Mouse (Mus musculus) granulocyte monocyte progenitor cell, adult 5-6 weeks (primary cell): ENCODE measurements at regions not wholly inside any gene's neighbourhood (a gene's known extent, or its start where the extent isn't known, plus 50 kb on each side); places are given as distances from the start of the nearest gene placed in this dataset.

ENCODE experiments used
- ATAC-seq: replicated peaks from 2 replicates; pipeline ENCODE4 v1.8.0; 2016; ENCODE audit warnings: mild to moderate bottlenecking, moderate TSS enrichment, inconsistent platforms; ENCODE audit not compliant: poor library complexity, severe bottlenecking

DNA sequence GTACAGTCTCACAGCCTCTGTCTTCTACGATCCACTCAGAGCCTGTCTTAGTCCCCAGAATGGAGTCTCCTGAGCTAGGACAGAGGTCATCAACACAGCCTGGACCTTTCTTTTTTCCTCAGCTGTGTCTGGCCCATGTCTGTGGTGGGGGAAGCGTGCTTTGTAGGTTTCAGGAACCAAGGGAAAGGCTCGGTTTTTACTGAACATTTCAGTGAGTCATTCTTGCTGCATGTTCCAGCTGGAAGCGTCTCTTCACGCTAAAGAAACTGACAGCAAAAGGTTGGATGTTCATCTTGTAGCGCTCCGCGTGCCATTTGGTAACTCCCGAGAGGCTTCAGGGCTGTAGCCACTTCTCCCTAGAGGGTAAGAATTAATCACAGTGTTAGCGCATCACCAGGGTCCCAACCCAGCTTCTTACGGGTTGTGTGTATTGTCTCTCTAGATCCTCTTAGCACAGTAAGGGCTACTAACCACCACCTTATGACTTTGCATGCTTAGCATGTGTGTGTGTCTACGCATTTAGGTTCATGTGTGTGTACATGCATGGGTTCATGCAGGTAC lies 280.2 kb downstream of the Gm49356 start:
- no peak for ATAC-seq

DNA sequence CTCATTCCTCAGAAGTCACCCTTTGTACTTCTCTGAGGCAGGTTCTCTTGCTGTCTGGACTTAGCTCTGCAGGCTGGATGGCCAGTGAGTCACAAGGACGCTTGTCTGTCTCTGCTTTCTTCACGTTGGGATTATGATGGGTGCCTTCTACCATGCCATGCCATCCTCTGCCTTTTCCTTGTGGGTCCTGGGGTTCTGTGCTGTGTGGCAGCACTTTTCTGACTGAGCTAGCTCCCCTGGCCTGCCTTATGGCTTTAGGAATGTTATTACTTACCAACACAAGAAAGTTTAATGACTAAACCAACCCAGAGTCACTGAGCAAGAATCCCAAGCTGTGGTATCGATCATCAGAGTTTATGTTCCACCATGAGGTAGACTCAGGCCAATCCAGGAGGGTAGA lies 280.7 kb downstream of the Gm49356 start:
- ATAC-seq, result no peak

DNA sequence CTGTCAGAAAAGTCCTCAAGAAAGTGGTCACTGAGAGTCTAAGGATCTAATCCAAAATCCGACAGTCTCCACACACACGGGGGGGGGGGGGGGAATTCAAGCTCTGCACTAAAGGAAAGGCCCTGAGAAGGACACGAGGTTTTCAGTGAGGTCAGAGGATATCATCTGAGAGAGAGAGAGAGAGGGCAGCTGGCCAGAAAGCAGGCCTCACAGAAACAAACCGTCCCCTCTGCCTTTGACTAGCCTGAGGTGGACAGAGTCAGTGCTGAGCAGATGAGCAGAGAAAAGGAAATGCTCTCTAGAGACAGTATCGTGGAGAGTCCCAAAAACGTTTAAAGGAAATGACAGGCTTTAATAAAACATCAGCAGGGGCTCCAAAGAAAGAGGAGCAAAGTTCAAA lies 282.0 kb downstream of the Gm49356 start:
- no peak for ATAC-seq

DNA sequence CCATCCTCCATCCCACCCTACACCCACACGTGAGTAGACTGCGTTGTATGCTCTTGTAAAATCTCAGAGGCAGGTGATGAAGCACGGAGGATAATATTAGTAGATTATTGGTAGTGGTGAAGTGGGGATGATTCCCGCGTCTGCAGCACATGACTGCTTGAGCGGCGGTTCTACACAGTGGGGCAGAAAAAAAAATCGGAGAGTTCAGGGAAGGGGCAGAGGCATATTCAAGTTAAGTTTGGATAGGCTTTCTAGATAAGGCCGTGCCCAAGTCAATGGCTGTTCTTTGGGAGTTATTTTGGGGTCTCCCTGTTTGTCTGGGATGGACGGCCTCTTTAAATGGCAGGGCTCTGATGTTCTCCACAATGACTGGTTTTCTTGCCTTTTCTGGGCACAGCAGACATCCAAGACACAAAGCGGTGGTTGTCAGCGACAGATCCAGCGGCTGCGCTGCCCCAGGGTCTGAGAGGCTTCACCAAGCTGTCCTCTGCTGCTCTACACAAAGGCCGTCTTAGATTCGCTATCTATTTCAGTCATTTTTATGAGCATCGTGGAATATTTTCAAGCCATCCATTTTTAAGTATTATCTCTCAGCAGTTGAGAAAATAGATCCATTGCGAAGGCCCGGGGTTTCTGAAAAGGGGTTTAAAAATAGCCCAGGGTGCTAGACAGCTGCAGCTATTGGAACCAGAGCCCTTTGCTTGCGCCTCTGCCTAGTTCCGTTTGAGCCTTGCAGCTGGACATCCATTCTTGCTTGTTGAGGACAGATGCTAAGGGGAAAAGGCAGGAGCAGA lies 284.6 kb downstream of the Gm49356 start:
- ATAC-seq, result no peak

DNA sequence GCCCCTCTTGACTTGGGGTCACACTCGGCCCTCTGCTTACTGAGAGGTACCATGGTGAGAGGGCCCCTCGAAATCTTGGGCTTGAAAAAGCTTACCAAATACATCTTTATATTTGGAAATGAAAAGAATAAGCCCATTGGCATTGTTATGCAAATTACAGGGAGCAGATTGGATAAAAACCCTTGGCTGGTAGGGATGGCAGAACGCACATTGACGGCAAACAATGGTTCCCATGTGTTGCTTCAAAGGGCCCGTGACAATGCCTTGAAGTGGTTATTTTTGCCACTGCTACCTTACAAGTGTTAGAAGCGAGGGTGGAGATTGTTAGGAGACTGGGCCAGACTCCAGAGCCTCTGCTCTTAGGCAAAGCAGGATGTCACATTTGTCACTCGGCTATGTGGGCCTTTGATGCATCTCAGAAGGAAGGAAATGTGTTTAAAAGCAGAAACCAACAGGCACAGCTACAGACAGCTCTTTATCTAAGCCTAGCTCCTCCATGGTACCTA lies 285.2 kb downstream of the Gm49356 start:
- no peak for ATAC-seq

DNA sequence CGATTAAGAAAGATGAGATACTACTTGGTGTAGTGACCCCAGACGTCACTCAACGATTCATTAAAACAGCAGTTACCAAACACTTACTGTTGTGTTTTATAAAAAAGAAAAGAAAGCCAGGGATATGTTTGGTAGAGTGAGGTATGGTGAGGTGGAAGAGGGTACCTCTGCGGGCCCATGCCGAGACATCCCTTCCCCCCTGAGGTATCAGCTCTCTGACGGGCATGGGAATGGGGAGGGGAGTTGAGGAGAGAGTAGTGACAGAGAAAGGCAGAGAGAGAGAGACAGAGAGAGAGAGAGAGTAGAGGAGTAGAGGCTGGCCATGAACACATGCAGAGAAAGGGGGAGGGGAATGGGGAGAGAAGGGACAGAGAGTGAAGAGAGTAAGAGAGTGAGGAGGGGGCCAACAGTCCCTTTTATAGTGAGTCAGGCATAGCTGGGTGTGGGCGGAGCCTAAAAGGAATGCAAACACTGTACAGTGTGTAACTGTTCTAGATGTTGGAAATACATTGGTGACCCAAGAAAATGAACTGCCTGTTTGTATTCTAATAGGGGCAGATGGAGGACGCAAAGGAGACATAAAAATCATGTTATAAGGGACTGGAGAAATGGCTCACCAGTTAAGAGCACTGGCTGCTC lies 285.9 kb downstream of the Gm49356 start:
- no peak for ATAC-seq

DNA sequence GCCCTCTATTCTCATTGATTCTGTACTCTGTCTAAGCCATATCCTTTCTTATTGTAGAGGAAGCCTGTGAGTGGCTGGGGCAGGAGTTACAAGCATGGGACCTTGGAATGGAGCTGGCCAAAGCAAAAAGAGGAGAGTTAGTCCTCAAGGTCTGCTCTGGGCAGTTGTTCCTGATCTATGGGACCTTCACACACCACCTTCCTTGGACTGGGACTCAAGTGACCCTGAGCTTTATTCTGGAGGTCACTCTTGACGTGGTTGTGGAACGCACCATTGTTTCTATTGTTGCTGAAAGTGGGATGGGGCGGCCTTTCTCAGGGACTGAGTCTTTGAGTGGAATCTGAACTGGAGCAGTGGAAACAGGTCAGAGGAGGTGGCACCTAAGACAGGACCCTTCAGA lies 291.0 kb downstream of the Gm49356 start:
- ATAC-seq, result no peak

DNA sequence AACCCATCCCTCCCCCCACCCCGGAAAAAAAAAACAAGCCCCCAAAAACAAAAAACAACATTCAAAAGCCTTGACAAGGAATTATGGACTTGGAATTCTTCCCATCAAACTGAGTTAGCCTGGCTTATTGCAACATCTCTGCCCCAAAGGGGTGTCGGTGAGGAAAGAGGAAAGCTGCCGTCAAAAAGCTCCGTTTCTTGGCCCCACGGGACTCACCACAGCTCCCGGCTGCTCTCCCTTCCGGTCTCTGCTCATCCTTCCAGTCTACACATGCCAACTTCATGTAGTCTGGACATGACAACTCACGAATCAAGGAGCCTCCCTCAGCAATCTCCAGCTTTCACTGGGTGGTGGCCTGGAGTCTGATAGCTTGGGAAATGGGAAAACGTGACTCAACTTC lies 295.4 kb downstream of the Gm49356 start:
- ATAC-seq, result no peak

DNA sequence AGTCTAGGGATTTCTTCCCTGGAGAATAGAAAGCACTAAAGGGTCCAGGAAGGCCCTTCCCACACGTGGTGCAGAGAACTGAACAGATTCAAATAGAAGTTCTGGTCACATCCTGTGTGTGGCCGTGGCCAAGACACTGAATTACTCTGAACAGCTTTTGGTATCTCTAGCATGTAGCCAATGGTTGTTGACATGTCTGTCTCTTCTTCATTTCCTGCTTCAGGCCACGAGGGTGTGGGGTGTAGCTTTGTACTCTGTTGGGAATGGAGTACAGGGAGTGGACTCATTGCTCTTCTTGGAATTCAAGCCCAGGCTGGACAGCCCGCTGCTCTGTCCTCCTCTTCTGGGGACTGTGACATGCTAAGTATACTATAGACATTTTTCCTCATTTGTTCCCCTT lies 298.5 kb downstream of the Gm49356 start:
- no peak for ATAC-seq

DNA sequence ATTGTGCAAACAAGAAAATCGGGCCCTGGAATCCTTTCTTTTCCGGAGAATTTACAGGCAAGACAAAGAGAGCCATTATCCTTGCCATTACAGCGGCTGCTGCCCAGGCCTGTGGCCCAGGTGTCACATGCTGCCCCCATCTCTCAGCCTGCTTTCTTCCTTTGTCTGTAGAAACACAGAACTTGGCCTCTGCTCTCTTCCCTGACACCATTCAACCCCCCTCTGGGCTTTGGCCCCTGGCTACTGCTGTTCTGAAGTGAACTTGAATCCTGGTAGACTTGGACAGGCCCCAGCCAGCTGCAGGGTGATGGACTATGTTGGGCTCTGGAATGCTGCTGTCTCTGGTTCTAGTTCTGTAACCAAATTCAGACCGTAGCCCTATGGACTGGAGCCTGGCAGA lies 299.3 kb downstream of the Gm49356 start:
- ATAC-seq, result no peak

DNA sequence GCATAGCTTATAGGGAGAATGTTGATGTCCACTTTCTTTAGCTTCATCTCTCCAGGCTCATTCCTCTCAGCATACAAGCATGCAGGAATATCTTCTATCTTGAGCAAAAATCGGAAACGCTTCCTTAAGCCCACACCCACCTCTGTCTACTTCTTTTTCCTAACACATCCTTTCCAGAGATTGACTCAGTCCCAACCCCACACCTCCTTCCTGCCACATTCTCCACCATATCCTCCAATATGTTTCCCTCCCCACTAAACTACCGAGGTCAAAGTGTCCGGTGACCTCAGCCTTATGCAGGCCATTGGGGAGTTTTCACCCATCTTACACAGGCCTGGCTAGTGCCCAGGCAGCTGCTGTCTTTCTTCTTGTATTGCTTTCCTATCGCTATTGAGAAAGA lies 301.4 kb downstream of the Gm49356 start:
- ATAC-seq, result no peak

DNA sequence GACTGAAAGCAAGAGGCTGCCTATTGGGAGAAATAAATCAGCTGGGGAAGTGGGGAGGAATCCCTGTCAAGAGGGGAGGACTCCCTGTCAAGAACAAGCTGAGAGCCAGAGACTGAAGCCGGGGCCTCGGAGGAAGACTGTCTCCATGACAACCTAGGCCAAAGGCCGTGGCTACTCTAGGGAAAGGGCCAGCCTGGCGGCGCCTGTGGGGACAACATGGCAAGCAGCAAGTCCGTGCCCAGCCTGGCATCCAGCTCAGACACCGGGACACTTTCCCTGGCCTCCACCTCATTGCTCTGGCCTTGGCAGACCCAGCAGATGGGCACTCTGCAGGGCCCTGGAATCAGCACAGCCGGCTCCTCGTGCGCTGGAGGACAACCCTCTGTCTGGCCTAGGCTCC lies 305.3 kb downstream of the Gm49356 start:
- ATAC-seq, result no peak

DNA sequence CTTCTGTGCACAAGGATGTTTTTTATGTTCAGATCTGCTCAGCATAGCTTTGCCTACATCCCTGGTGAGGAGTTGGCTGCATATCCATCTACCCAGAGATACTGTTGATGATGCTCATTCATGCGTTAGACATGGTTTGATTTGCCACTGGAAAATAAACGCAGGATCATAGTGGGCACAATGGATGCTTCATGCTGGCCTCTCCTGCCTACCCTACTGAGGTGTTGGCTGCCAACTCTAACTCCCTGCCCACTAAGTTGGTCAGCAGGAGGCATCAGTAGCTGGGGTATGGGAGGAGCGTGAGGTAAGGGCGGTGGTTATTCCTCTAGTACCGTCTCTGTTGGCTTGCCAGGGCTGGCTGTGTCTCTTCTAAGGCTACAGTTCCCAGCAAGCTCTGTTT lies 307.3 kb downstream of the Gm49356 start:
- no peak for ATAC-seq

DNA sequence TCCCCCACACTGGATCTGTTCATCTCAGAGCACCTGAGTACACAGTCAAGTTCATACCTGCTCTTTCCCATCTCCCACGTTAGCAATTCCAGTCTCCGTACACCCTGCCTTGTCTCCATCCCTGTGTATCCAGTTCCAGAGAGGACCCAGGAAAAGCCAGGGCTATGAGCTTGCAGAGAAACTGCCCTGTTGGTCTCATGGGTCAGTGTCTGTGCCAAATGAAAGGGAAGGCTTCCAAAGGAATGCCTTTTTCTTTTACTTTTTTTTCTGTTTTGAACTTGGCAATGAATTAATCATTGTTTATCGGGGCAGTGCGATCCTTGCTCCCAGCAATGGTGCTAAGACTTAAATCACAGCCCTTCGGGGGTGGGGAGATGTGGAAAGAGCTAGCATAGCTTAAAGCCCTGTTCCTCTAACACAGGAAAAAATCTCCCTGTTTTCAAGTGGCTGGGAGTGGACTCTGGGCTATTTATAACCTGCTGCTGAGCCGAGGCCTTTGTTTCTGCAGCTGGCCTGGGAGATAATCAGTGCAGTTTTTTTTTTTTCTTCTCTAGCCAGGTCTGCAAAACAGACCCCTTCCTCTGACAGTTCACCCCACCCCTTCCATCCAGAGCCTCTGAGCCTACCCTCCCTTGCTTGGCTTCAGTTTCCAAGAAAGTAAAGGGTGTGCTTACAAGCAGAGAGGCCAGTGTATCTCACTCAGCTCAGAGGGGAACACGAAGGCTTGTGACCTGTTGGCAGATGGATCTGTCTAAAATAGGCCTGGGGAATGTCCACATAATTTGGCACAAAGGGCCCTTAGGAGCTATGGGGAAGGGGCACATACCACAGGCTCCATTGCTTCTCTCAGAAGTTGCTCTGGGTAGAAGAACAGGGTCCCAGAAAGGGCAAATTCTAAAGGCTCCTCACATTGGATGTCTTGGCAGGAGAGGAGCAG lies 308.6 kb downstream of the Gm49356 start:
- no peak for ATAC-seq

DNA sequence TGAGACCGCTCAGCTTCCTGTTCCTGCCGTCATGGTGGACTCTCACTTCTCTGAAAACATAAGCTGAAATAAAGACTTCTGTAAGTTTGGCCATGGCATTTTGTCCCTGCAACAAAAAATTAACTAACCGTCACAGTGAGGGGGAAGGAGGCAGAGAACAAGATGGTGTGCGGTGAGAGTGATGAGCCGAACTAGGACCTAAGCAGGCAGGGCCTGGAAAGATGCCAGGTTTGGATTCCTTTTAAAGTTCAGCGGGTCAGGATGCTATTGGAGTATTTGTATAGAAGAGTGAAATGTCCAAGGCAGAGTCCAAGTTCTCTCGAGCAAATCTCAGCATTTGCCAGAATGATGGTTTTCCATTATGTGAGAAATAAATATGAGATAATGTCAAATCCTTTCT lies 312.3 kb downstream of the Gm49356 start:
- no peak for ATAC-seq

DNA sequence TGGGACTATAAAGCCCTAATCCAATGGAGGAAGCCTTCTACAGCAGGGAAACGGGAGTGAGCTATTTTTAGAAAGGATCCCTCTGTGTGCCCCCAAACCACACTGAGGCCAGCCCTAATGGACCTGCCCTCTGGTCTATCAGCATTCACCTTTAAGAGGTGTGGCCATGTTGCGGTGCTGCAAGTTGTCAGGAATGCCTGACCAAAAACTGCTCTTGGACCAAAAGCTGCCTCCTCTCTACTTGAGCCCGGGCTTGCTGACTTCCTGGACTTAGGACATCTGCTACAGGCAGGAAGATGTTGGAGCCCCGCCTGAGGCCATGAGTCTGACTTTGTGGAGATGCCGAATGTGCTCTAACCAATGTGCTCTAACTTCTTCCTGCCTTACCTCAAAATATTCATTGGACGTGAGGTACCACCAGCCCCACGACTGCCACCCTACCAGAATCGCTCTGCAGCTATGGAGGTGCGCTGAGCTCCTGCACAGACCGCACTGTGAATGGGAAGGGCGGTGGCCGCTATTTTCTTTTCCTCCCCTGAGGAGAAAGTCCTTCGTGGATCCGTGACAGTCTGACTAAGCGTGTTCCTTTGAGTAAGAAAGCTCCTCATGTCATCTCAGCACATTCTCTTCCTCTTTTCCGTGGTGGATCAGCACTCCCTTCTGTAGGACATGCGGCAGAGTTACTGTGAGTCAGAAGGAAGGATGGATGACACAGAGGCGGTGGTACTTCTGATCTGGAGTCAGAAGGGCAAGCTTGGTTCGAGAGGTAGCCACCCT lies 313.0 kb downstream of the Gm49356 start:
- ATAC-seq, result peak; percentile 53

DNA sequence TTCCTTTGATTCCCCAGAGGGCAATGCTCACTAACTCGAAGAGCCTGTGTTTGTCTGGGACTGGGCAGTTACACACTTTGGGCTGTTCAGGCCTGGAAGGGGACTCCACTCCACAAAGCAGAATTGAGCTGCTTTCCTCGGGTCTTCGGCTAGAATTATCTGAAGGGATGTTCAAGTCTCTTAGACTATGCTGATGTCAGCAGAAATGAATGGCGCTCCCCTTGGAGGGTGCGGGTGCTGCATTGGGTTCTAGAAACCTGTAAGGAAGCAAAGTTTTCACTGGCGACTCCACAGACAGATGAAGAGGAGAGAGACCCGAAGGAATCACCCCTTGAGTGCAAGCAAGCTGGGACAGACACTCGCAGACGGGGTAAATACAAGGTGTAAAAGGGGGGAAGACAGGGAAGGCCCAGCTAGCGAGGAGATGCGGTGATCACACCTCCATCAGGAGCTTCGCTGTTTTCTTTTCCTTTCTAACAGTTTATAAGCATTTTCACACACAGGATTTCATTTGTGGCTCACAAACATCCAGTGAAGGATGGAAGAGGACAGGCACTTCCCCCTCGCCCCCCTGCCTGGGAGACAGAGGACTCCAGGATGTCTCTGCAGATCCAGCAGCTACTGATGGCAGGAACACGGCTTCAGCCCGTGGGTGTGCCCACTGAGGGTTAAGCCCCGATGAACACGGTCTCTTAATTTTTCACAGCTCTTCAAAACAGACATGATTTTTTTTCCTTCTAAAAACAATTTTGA lies 314.2 kb downstream of the Gm49356 start:
- ATAC-seq, result no peak

DNA sequence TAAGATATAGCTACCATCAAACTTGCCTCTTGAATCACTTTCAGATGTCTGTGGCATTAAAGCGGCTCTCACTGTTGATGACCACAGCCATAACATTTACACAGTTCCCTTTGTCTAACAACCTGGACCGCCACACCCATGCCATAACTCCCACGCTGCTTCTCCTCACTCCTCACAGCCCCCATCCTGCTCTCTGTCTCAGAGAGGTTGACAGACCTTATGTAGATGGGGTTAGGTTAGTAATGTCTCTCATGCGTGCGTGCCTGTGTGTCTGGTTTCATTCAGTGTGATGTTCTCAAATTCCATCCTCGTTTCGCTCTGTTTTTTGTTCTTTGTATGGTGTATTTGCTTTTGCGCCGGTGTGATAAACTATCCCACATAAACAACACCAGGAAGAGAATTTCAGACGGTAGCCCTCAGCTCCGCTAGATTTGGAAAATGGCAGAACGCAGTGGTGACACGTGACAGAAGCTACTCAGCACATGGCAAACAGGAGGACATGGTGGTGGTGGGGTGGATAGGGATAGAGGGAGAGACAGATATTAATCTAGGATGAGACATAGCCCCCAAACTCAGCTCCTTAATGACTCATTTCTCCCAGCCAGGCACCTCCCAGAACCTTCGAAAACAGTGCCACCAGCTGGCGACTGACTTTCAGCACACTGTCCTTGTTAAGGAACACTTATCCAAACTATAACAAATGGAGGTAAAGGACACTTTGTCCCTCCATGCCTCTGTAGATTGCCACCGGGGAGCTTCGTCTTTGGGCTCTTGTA lies 314.9 kb downstream of the Gm49356 start:
- no peak for ATAC-seq
